Mouse (Mus musculus) myocyte (in vitro differentiated cells): ENCODE data around the gene Rpl14.

Experiments used
- CEBPB ChIP-seq: IDR thresholded peaks from 2 replicates; pipeline ENCODE4 v1.6.1; 2011; ENCODE audit warnings: mild to moderate bottlenecking, moderate library complexity; ENCODE audit not compliant: poor library complexity, insufficient read depth, severe bottlenecking
- E2F4 ChIP-seq: IDR thresholded peaks from one replicate; pipeline ENCODE4 v1.6.1; 2011; ENCODE audit warnings: mild to moderate bottlenecking, control low read depth, moderate library complexity; ENCODE audit not compliant: insufficient read depth
- MAX ChIP-seq: IDR thresholded peaks from one replicate; pipeline ENCODE4 v1.6.1; 2011; ENCODE audit warnings: low read depth, mild to moderate bottlenecking, control low read depth
- MYOD1 ChIP-seq, 3 experiments: IDR thresholded peaks; one replicate each; pipeline ENCODE4 v1.6.1; 2011; ENCODE audit warnings: control low read depth in 2 of 3, low read depth in 2 of 3, mild to moderate bottlenecking in 2 of 3, moderate library complexity in 1 of 3; ENCODE audit not compliant: insufficient read length in 2 of 3, control insufficient read depth in 1 of 3
- MYOG ChIP-seq, 3 experiments: IDR thresholded peaks; one replicate each; pipeline ENCODE4 v1.6.1; 2011; ENCODE audit warnings: control low read depth in 2 of 3, low read depth in 2 of 3, mild to moderate bottlenecking in 2 of 3; ENCODE audit not compliant: insufficient read length in 2 of 3, control insufficient read depth in 1 of 3, insufficient read depth in 1 of 3
- POLR2A ChIP-seq: IDR thresholded peaks from one replicate; pipeline ENCODE4 v1.6.1; 2011; ENCODE audit warnings: low read depth, mild to moderate bottlenecking, control low read depth, moderate library complexity; ENCODE audit not compliant: insufficient read length
- POLR2AphosphoS2 ChIP-seq: IDR thresholded peaks from one replicate; pipeline ENCODE4 v1.6.1; 2011; ENCODE audit warnings: low read depth, control low read depth; ENCODE audit not compliant: insufficient read length
- REST ChIP-seq: IDR thresholded peaks from one replicate; pipeline ENCODE4 v1.6.1; 2011; ENCODE audit warnings: mild to moderate bottlenecking, control low read depth, moderate library complexity; ENCODE audit not compliant: insufficient read depth, insufficient read length
- SRF ChIP-seq: IDR thresholded peaks from one replicate; pipeline ENCODE4 v1.6.1; 2011; ENCODE audit warnings: low read depth; ENCODE audit not compliant: control insufficient read depth, insufficient read length
- TCF12 ChIP-seq: IDR thresholded peaks from one replicate; pipeline ENCODE4 v1.6.1; 2011; ENCODE audit warnings: mild to moderate bottlenecking, control low read depth; ENCODE audit not compliant: poor library complexity, insufficient read depth, severe bottlenecking
- TCF3 ChIP-seq: IDR thresholded peaks from one replicate; pipeline ENCODE4 v1.6.1; 2011; ENCODE audit warnings: low read depth, control low read depth; ENCODE audit not compliant: insufficient read length
- USF1 ChIP-seq: IDR thresholded peaks from one replicate; pipeline ENCODE4 v1.6.1; 2011; ENCODE audit warnings: low read depth, mild to moderate bottlenecking, control low read depth, moderate library complexity

DNA sequence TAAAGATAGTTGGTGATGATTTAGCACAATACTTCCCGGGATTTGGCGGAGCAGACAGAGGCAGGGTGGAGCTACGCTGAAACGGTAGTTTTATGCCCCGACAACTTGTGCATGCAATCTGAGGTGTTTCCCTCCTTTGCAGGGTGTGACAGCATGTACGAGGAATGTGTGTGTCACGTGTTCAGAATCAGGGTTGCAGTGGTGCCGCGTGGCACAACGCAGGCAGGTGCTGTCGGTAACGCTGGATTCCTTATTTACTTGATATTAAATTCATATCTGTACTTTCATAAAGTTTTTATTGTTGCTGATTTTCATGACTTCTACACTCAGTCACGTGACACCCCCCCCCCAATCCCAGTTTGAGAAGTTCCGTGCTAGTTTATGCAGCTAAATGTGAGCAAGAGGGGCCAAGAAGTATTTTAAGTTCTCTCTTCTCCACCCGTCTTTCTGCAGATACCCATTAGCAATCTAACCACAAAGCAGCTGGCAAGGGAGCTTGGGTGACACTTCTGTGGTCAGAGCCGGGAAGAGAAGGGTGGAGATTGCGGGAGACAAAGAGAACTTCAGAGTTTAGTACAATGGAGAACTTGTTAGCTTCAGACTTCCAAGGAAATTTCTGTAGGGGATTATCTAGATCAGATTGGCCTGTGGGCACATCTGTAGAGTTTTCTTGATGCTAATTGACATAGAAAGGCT is 42.3 kb upstream of the Rpl14 start:
- no peak for TF ChIP-seq POLR2A
- peak; percentile 66 for TF ChIP-seq MAX
- TF ChIP-seq TCF12, result peak; percentile 83
- peak; percentile 90 for TF ChIP-seq USF1
- no peak for TF ChIP-seq CEBPB
- TF ChIP-seq E2F4, result no peak
- peak; percentile 41 to 82 (median 63) for TF ChIP-seq MYOD1 (IDR thresholded peaks at IDR 0.05; ENCODE audit: control insufficient read depth in 1 of 3, insufficient read length in 2 of 3, low read depth in 2 of 3)
- no peak for TF ChIP-seq POLR2AphosphoS2
- no peak for TF ChIP-seq REST
- no peak for TF ChIP-seq SRF
- TF ChIP-seq MYOG (IDR thresholded peaks at IDR 0.05; ENCODE audit: control insufficient read depth in 1 of 3, insufficient read depth in 1 of 3, insufficient read length in 2 of 3, low read depth in 2 of 3), result peak; percentile 52 to 94 (median 78)
- peak; percentile 55 for TF ChIP-seq TCF3
